Mouse (Mus musculus): ENCODE measurements around the gene Sst.

The Sst gene

DNA sequence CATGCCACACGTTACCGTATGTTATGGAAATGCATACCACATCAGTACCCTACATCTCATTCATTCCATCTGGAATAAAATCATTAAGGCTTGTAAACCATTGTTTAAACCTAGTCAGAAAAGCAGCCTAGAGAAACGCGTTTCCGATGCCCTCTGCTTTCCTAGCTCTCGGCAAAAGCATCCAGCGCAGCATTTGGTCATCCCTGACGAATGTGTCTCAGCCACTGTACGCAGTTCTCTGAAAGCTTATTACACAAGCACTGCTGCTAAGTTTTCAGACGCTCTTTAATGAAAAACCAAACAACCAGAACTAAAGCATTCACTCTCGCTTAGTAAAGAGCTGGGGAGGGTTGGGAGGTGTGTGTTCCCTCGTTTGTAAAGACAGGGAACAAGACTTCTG is 5.7 kb downstream of the Sst start:
- DNase-seq, result no peak

DNA sequence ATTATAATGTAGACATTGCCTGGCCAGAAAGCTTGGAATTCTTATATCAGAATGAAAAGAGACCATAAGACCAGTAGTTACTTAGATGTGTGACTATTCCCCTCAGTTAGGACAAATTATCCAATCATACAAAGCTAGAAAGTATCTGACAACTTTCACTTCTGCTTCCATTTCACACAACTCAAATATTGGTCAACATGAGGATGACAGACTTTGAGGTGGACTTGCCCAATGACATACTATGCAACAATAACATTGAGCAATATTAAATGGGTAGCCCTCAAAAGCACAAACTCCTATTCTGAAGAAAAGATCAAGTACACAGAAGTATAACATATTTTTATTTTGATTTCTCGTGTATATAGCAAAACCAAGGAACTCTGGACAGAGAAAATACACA is 35.5 kb downstream of the Sst start:
- DNase-seq, result no peak

DNA sequence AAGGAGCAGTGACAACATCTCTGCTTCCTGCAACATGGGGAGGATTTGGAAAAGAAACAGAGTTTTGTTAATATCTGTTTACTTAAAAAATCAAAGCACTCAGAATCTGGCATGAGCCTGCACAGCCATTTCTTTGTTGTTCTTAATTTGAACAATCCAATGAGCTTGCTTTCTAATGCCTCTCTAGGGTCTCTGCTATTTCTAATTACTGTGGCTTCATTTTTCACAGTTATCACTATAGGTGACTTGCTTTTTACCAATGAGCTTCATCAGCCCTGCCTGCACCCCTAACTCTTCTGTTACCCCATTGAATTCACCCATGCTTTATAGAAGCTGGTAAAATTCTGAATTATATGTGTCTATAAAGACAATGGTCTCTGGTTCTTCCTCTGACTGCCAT is 41.0 kb downstream of the Sst start:
- no peak for DNase-seq

DNA sequence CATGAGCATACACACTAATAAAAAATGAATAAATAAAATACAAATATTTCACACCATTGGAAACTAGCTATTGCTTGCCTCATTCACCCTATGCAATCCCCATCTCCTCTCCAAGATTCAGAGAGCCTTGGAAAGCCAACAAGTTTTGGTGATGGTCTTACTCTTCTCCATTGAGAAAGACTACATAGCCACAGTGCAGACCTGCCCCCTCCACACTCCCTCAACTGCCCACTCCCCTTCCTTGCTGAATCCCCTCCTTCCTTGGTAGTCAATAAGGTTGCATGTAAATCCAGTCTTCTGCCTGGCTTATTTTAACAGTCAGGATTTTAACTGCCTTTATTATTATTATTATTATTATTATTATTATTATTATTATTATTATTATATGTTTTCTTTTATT is 41.6 kb downstream of the Sst start:
- no peak for DNase-seq

DNA sequence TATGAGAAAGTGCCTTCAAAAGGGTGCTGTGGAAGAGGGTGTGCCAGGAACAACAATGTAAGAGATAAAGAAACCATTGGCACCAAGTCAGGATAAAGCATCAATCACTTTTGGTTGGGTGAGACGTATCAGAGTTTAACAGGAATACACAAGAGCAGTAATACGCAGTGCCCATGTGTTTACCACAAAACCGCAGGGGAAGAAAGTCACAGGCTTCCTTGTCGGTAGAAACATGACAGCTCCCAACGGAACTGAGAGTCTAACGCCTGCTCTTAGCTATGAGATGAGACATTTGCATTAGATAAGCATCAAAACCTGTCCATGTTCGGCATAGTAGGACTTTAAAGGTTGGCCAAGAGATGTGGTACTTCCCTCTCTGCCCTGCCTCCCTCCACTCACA is 46.1 kb downstream of the Sst start:
- no peak for DNase-seq

DNA sequence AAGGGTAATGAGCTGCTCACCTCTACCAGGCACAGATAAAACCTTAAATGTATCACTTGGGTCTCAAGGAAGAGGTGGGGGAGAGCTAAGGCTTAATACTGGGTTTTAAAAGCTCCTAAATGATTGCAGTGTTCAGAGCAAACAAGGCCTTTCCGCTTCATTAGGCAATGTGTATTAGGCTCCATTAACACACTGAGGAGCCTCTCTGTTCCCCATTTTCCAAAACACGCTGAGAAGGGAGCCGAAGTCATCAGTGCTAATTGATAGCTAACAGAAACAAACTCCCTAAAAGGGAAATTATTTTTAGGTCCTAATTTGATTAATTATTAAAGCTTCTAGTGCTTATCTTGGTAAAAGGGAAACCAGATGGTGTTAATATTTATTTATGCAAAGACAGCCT is 48.1 kb downstream of the Sst start:
- DNase-seq, result no peak
